Mouse (Mus musculus) embryo, embryonic 11 days (tissue): ENCODE measurements around the gene Gli3.

Experiments
- DNase-seq: peaks from one replicate; pipeline ENCODE4 v3.0.0-alpha.2; 2015

Gli3 gene

GRCm38 (mm10) chr13:15742777-15743176, 279.7 kb downstream of the Gli3 start:
- DNase-seq: no peak

- DNase-seq: peak; percentile 92
Measured at GRCm38 (mm10) chr13:15758835-15759632, 296.0 kb downstream of the Gli3 start.

GRCm38 (mm10) chr13:15759633-15760441, 296.8 kb downstream of the Gli3 start:
- peak; percentile 49 for DNase-seq

GRCm38 (mm10) chr13:15762291-15762690, 299.3 kb downstream of the Gli3 start:
- no peak for DNase-seq

GRCm38 (mm10) chr13:15762901-15763417, 299.9 kb downstream of the Gli3 start:
- DNase-seq: peak; percentile 73

- no peak for DNase-seq
Measured at GRCm38 (mm10) chr13:15777624-15778023, 314.6 kb downstream of the Gli3 start.
